Mouse (Mus musculus) hindbrain, embryonic 16.5 days (tissue): ENCODE data around the gene Coro7. TPM values are rescaled to one million over a fixed set of nuclear protein-coding genes. Genes with fewer than 3 reads are reported as not detected.
A peak's percentile ranks its signal among the peaks of the same experiment; 100 is the strongest.
"Not testable (repeated sequence)": the region's sequence is repeated elsewhere in the genome, so short reads cannot be mapped to it uniquely, and the experiment has no call there.

Source experiments
- ATAC-seq: fragments of 200-750 bp; cut with Nextera tagmentation; 2 replicates; pipeline ENCODE4 v1.8.0; 2017; ENCODE audit warnings: moderate TSS enrichment, moderate library complexity
- H3K27ac ChIP-seq: fragments of 300-500 bp; sonication (generic); 2 replicates; pipeline ENCODE4 v1.5.1; 2014; ENCODE audit warnings: low read depth, mild to moderate bottlenecking, control low read depth, low read length, moderate library complexity
- H3K27me3 ChIP-seq: fragments of 300-500 bp; sonication (generic); replicated peaks from 2 replicates; pipeline ENCODE4 v1.6.1; 2014; ENCODE audit warnings: low read length; ENCODE audit not compliant: control insufficient read depth, insufficient read depth
- H3K36me3 ChIP-seq: fragments of 300-500 bp; sonication (generic); 2 replicates; pipeline ENCODE4 v1.6.1; 2014; ENCODE audit warnings: mild to moderate bottlenecking, low read length, moderate library complexity, mixed read lengths; ENCODE audit not compliant: control insufficient read depth, insufficient read depth
- H3K4me1 ChIP-seq: fragments of 300-500 bp; sonication (generic); 2 replicates; pipeline ENCODE4 v1.6.1; 2014; ENCODE audit warnings: low read depth, low read length; ENCODE audit not compliant: control insufficient read depth, insufficient read depth
- H3K4me2 ChIP-seq: fragments of 300-500 bp; sonication (generic); 2 replicates; pipeline ENCODE4 v1.6.1; 2014; ENCODE audit warnings: mild to moderate bottlenecking, low read length, control low read depth, moderate library complexity
- H3K4me3 ChIP-seq: fragments of 300-500 bp; sonication (generic); 2 replicates; pipeline ENCODE4 v1.5.1; 2014; ENCODE audit warnings: mild to moderate bottlenecking, low read length, control low read depth, moderate library complexity
- H3K9ac ChIP-seq: fragments of 300-500 bp; sonication (generic); 2 replicates; pipeline ENCODE4 v1.6.1; 2014; ENCODE audit warnings: low read depth, mild to moderate bottlenecking, control low read depth, low read length, moderate library complexity
- H3K9me3 ChIP-seq: fragments of 300-500 bp; sonication (generic); 2 replicates; pipeline ENCODE4 v1.6.1; 2014; ENCODE audit warnings: mild to moderate bottlenecking, low read length, moderate library complexity; ENCODE audit not compliant: control insufficient read depth
- WGBS: fragments of 180-500 bp; shearing (Covaris S2); extraction: QIAGEN DNeasy Blood & Tissue Kit; methylation state at CpG from one replicate; pipeline ENCODE4 v1.1.7; 2014; 5-methylcytosine and 5-hydroxymethylcytosine counted together
- polyA plus RNA-seq: library from polyadenylated mRNA; unstranded; fragments of >200 nt; fragmentation: Nextera tagmentation; extraction: Ambion mirVana; gene quantifications from 2 replicates; pipeline ENCODE4 v1.2.1, GENCODE M21; 2015

Coro7 gene
- polyA plus RNA-seq, 1 experiment from 2014 or later, result 32.1 TPM

- ATAC-seq, result peak; percentile 93
- no peaks in the 10 kb centered on the region for H3K27me3 ChIP-seq
- H3K9ac ChIP-seq, result peak overlapping the region; percentile 93
- peaks cover 8% of the 10 kb centered on the region; the same call in 1 of the 2 replicates for H3K36me3 ChIP-seq
- no peaks in the 10 kb centered on the region for H3K9me3 ChIP-seq
- H3K4me3 ChIP-seq, result peak overlapping the region; percentile 93
- under 1% methylated on average over 54 of the region's 54 CpGs for WGBS
- H3K4me1 ChIP-seq, result peaks cover 17% of the 10 kb centered on the region
- H3K4me2 ChIP-seq, result peak overlapping the region; percentile 92
- peak overlapping the region; percentile 91 for H3K27ac ChIP-seq
These were observed 4.2 kb upstream of the Coro7 start for GRCm38 (mm10) chr16:4683581-4684456.

GRCm38 (mm10) chr16:4683193-4683580 is 3.6 kb upstream of the Coro7 start:
- Histone ChIP-seq H3K27me3 (no peaks in the 10 kb centered on the region), H3K4me1 (peaks cover 23% of the 10 kb centered on the region), H3K4me3 (peak overlapping the region; percentile 93), H3K4me2 (peak overlapping the region; percentile 75), H3K36me3 (peaks cover 6% of the 10 kb centered on the region; the same call in 1 of the 2 replicates), H3K9me3 (no peaks in the 10 kb centered on the region), H3K27ac (peak overlapping the region; percentile 91), H3K9ac (peak overlapping the region; percentile 93)
- ATAC-seq, result no peak
- WGBS, result 33% methylated on average over 9 of the region's 9 CpGs

- Histone ChIP-seq H3K27me3 (no peaks in the 10 kb centered on the region), H3K4me3 (no peak overlapping the region), H3K36me3 (peaks cover 2% of the 10 kb centered on the region; the same call in 1 of the 2 replicates), H3K9ac (no peak overlapping the region), H3K4me1 (peaks cover 24% of the 10 kb centered on the region), H3K9me3 (no peaks in the 10 kb centered on the region), H3K27ac (no peak overlapping the region; the same call in 1 of the 2 replicates), H3K4me2 (peak overlapping the region; percentile 75)
- ATAC-seq, result no peak
- 80% methylated on average over 4 of the region's 4 CpGs for whole genome bisulfite sequencing
These were observed 3.1 kb upstream of the Coro7 start for GRCm38 (mm10) chr16:4682628-4683179.

- not testable (repeated sequence) for H3K27ac ChIP-seq, H3K9me3 ChIP-seq, H3K4me2 ChIP-seq, ATAC-seq, H3K9ac ChIP-seq, H3K4me3 ChIP-seq, H3K36me3 ChIP-seq, H3K27me3 ChIP-seq
- 91% methylated on average over 3 of the region's 3 CpGs for WGBS
- peaks cover 24% of the 10 kb centered on the region for H3K4me1 ChIP-seq
These were observed 1.4 kb upstream of the Coro7 start for GRCm38 (mm10) chr16:4680922-4681455.

GRCm38 (mm10) chr16:4678080-4678479 is 1.5 kb downstream of the Coro7 start:
- Histone ChIP-seq H3K4me1 (peaks cover 13% of the 10 kb centered on the region), H3K27ac (no peak overlapping the region), H3K36me3 (0 out of 2 replicates have a peak, but pooled peaks cover 2% of the 10 kb centered on the region), H3K4me2 (no peak overlapping the region), H3K9ac (no peak overlapping the region), H3K4me3 (no peak overlapping the region), H3K27me3 (no peaks in the 10 kb centered on the region), H3K9me3 (no peaks in the 10 kb centered on the region)
- 87% methylated on average over 5 of the region's 5 CpGs for WGBS
- no peak for ATAC-seq

- no peak overlapping the region for H3K9ac ChIP-seq
- no peaks in the 10 kb centered on the region for H3K27me3 ChIP-seq
- H3K27ac ChIP-seq, result no peak overlapping the region
- no peak for ATAC-seq
- H3K4me3 ChIP-seq, result no peak overlapping the region
- H3K9me3 ChIP-seq, result no peaks in the 10 kb centered on the region
- H3K36me3 ChIP-seq, result 0 out of 2 replicates have a peak, but pooled peaks cover 2% of the 10 kb centered on the region
- WGBS, result 95% methylated on average over 5 of the region's 5 CpGs
- H3K4me1 ChIP-seq, result peaks cover 11% of the 10 kb centered on the region
- no peak overlapping the region for H3K4me2 ChIP-seq
These were observed 2.7 kb downstream of the Coro7 start for GRCm38 (mm10) chr16:4676836-4677235.

GRCm38 (mm10) chr16:4674091-4674490 is 5.5 kb downstream of the Coro7 start:
- Histone ChIP-seq H3K4me1 (peaks cover 9% of the 10 kb centered on the region), H3K4me3 (no peak overlapping the region), H3K4me2 (no peak overlapping the region), H3K36me3 (0 out of 2 replicates have a peak, but pooled peaks cover 2% of the 10 kb centered on the region), H3K9ac (no peak overlapping the region), H3K9me3 (no peaks in the 10 kb centered on the region), H3K27ac (no peak overlapping the region), H3K27me3 (no peaks in the 10 kb centered on the region)
- ATAC-seq, result no peak
- WGBS, result 85% methylated on average over 4 of the region's 4 CpGs

GRCm38 (mm10) chr16:4670317-4670716 is 9.3 kb downstream of the Coro7 start:
- Histone ChIP-seq H3K4me3 (no peak overlapping the region), H3K9me3 (no peaks in the 10 kb centered on the region), H3K27ac (no peak overlapping the region), H3K27me3 (no peaks in the 10 kb centered on the region), H3K9ac (no peak overlapping the region), H3K4me1 (no peaks in the 10 kb centered on the region), H3K36me3 (peaks cover 13% of the 10 kb centered on the region; the same call in 1 of the 2 replicates), H3K4me2 (no peak overlapping the region)
- no peak for ATAC-seq
- WGBS, result 87% methylated on average over 5 of the region's 5 CpGs

- H3K27ac ChIP-seq, result no peak overlapping the region
- WGBS, result 22% methylated on average over 3 of the region's 3 CpGs
- H3K4me3 ChIP-seq, result no peak overlapping the region
- H3K4me2 ChIP-seq, result no peak overlapping the region
- no peak overlapping the region for H3K9ac ChIP-seq
- peaks cover 10% of the 10 kb centered on the region; the same call in 1 of the 2 replicates for H3K36me3 ChIP-seq
- no peaks in the 10 kb centered on the region for H3K27me3 ChIP-seq
- H3K4me1 ChIP-seq, result no peaks in the 10 kb centered on the region
- peak; percentile 93 for ATAC-seq
- H3K9me3 ChIP-seq, result no peaks in the 10 kb centered on the region
These were observed 12.3 kb downstream of the Coro7 start for GRCm38 (mm10) chr16:4667190-4667808.
